Mouse (Mus musculus): ENCODE data around the gene Vangl2. TPM values are rescaled to one million over a fixed set of nuclear protein-coding genes. Genes with fewer than 3 reads are reported as not detected.
"Not testable (repeated sequence)": the region's sequence is repeated elsewhere in the genome, so short reads cannot be mapped to it uniquely, and the experiment has no call there.

The Vangl2 gene
- polyA plus RNA-seq, 1 experiment, result 13.4 TPM

DNA sequence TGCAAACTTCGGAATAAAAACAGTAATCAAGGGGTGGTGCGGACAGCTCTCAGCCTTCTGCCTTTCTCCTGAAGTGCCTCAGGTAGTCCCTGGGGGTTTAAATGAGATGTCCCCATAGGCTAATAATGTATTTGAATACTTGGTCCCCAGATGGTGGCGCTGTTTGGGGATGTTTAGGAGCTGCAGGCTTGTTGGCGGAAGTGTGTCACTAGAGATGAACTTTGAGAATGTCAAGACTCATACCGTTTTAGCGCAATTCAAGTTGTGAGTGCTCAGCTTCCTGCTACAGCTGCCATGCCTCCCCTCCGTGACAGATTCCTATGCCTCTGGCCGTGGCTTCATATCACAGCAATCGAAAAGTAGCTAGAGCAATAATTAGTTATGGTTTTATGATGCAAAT is 52.9 kb downstream of the Vangl2 start:
- DNase-seq (ENCODE audit: extremely low spot score in 1 of 2, low spot score in 1 of 2), result no peak

DNA sequence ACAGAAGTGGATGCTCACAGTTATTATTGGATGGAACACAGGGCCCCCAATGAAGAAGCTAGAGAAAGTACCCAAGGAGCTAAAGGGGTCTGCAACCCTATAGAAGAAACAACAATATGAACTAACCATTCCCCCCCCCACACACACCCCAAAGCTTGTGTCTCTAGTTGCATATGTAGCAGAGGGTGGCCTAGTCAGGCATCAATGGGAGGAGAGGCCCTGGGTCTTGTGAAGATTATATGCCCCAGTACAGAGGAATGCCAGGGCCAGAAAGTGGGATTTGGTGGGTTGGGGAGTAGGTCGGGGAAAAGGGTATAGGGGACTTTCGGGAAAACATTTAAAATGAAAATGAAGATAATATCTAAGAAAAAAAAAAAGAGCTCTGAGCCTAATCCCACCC is 53.9 kb downstream of the Vangl2 start:
- not testable (repeated sequence) for DNase-seq (ENCODE audit: extremely low spot score in 1 of 2, low spot score in 1 of 2)

DNA sequence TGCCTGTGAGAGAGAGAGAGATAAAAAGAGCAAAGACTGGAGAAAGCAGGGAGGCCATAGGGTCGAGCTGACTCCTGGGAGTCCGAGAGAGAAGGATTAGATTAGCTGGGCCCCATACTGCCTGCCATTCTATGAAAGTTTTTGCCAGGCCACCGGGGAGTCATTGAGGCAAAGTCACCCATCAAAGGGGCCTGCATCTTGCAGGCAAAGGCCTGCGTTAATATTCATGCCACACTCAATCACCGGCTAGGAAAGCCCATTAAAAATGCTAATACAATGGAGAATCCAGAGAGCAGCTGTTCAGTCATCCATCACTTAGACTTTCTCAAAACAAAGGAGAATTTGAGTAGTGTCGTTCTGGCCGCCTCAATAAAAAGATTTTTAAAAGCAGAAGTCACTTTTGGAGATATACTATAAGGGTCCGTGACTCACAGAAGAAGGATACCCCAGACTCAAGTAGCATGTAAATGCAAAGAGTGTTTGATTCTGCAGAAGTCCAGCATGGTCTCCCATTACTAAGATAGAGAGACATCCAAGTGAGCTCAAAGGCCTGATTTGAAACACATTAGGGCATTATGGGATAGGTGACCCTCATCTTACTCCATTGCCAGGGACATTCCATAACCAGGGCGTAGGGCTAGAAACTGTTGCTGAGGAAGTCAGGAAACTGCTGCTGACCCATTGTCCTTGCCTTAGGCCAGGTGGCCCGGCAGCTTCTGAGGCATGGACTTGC is 57.2 kb downstream of the Vangl2 start:
- no peak for DNase-seq (ENCODE audit: extremely low spot score in 1 of 2, low spot score in 1 of 2)

GRCm38 (mm10) chr1:171969221-171969620 is 59.0 kb downstream of the Vangl2 start:
- DNase-seq (ENCODE audit: extremely low spot score in 1 of 2, low spot score in 1 of 2), result no peak

- no peak for DNase-seq (ENCODE audit: extremely low spot score in 1 of 2, low spot score in 1 of 2)
These were observed 62.0 kb downstream of the Vangl2 start for GRCm38 (mm10) chr1:171966054-171966790.

- DNase-seq (ENCODE audit: extremely low spot score in 1 of 2, low spot score in 1 of 2), result no peak
These were observed 64.6 kb downstream of the Vangl2 start for GRCm38 (mm10) chr1:171963613-171964012.

DNA sequence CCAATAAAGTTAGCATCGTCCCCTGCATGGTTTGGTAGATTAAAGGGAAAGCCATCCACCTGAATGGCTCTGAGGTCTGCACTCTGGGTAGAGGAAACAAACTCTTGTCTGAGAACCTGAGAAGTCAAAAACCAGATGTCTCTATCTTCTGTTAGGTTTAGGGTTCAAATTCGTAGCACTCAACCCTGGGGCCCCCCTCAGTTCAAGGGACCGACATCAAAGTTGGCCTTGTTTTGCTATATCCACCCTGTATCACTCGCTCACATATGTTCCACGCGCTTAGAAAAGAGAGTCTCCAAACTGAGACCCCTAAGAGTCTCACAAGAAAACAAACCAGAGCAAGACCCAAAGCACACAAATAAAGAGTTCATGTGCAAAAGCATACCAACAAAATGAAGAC is 66.5 kb downstream of the Vangl2 start:
- no peak for DNase-seq (ENCODE audit: extremely low spot score in 1 of 2, low spot score in 1 of 2)

- DNase-seq (ENCODE audit: extremely low spot score in 1 of 2, low spot score in 1 of 2), result no peak
These were observed 67.5 kb downstream of the Vangl2 start for GRCm38 (mm10) chr1:171960726-171961125.

GRCm38 (mm10) chr1:171957411-171957810 is 70.8 kb downstream of the Vangl2 start:
- no peak for DNase-seq (ENCODE audit: extremely low spot score in 1 of 2, low spot score in 1 of 2)

DNA sequence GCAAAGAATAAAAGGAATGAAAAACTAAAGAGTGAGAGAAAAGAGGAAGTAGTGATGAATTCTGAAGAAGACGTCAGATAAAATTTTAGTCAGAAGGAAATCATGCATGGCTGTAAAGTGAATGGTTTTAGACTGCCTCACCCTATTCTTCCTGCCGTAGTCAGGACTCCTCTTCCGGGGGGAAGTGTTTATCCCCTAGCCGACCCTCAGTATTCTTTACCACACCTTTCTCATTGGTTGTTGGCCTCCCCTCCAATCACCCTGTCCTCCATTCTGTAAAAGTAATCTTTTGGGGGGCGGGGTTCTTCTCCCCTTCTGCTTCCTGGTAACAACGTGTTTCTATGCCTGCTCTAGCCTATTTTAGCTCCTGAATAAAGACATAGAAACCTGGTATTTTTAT is 73.2 kb downstream of the Vangl2 start:
- no peak for DNase-seq (ENCODE audit: extremely low spot score in 1 of 2, low spot score in 1 of 2)

Other genes with a start within 250 kb of the Vangl2 start
- gene Cd84, start 188.7 kb downstream of the Vangl2 start, polyA plus RNA-seq (2012; rRNA removed), result 1.7 and 3.4 TPM in 2 replicates
- 0.12 and 0.17 TPM in 2 replicates for gene Gm10521, start 132.8 kb downstream of the Vangl2 start, polyA plus RNA-seq (2012; rRNA removed)
- 0.32 and 0.44 TPM in 2 replicates for gene Slamf6, start 110.9 kb downstream of the Vangl2 start, polyA plus RNA-seq (2012; rRNA removed)
- gene Nhlh1, start 29.1 kb upstream of the Vangl2 start, polyA plus RNA-seq (2012; rRNA removed), result 0.30 and 0.50 TPM in 2 replicates
- gene Copa, start 54.1 kb upstream of the Vangl2 start, polyA plus RNA-seq (2012; rRNA removed), result 114 and 122 TPM in 2 replicates
- 82.6 and 88.1 TPM in 2 replicates for gene Ncstn, start 54.4 kb upstream of the Vangl2 start, polyA plus RNA-seq (2012; rRNA removed)
- gene Pex19, start 98.3 kb upstream of the Vangl2 start, polyA plus RNA-seq (2012; rRNA removed), result 81.2 and 84.3 TPM in 2 replicates
- gene Dcaf8, start 119.6 kb upstream of the Vangl2 start, polyA plus RNA-seq (2012; rRNA removed), result 92.6 and 102 TPM in 2 replicates
- gene Pea15a, start 178.4 kb upstream of the Vangl2 start, polyA plus RNA-seq (2012; rRNA removed), result 538 and 542 TPM in 2 replicates
- gene Casq1, start 191.4 kb upstream of the Vangl2 start, polyA plus RNA-seq (2012; rRNA removed), result 1.4 TPM in 2 replicates
- not detected in 2 replicates for gene Atp1a4, start 230.0 kb upstream of the Vangl2 start, polyA plus RNA-seq (2012; rRNA removed)
- gene Igsf8, start 233.2 kb upstream of the Vangl2 start, polyA plus RNA-seq (2012; rRNA removed), result 230 and 251 TPM in 2 replicates